Mouse (Mus musculus) spleen, adult 2 months (tissue): Measurements from ENCODE around the gene Pcbp3.

ENCODE experiments used
- CTCF ChIP-seq: fragments of 200-500 bp; IDR thresholded peaks from 2 replicates; pipeline ENCODE4 v1.5.1; 2011; ENCODE audit warnings: mild to moderate bottlenecking, inconsistent platforms; ENCODE audit not compliant: insufficient read depth, insufficient read length, insufficient replicate concordance; ENCODE audit errors: extremely low read depth
- POLR2A ChIP-seq: fragments of 200-500 bp; IDR thresholded peaks from 2 replicates; pipeline ENCODE4 v1.6.1; 2011; ENCODE audit warnings: low read depth, low read length, inconsistent platforms

DNA sequence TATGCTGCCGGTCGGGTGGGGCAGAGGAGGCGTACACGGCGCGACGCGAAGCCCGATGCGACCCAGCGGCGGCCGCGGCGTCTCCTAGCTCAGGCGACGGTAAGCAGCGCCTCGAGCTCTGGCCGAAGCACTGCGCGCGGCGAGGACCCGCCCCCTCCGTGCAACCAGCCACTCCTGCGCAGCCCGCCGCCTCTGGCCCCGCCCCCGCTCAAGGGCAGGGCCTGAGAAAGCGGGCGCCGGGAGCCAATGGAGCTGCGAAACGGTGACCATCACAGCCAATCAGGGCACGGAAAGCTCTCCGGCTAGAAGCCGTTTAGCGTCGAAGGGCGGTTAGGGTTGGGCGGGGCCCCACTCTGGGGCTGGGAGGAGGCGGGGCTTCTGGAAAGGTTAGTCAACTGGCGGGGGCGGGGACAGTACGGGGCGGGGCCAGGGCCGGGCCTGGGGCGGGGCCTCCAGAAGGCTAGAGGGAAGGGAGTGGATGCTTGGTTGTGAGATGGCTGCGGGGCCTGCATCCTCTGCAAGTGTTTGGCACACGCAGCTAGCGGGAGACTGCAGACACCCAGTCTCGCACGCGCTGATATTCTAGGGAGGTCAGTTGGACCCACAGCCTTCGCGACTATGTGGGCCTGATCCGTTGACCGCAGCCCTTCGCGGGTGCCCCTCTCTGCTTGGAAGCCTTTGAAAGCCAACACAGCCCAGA is at the start of gene Pcbp3:
- TF ChIP-seq POLR2A (no peak; the same call in 1 of the 2 replicates), CTCF (no peak)
